Mouse (Mus musculus): ENCODE results near the gene Cwc25. TPM values are rescaled to one million over a fixed set of nuclear protein-coding genes. Genes with fewer than 3 reads are reported as not detected.

Cwc25 gene
- polyA plus RNA-seq, 1 experiment from 2014 or later: 19.2 TPM

DNA sequence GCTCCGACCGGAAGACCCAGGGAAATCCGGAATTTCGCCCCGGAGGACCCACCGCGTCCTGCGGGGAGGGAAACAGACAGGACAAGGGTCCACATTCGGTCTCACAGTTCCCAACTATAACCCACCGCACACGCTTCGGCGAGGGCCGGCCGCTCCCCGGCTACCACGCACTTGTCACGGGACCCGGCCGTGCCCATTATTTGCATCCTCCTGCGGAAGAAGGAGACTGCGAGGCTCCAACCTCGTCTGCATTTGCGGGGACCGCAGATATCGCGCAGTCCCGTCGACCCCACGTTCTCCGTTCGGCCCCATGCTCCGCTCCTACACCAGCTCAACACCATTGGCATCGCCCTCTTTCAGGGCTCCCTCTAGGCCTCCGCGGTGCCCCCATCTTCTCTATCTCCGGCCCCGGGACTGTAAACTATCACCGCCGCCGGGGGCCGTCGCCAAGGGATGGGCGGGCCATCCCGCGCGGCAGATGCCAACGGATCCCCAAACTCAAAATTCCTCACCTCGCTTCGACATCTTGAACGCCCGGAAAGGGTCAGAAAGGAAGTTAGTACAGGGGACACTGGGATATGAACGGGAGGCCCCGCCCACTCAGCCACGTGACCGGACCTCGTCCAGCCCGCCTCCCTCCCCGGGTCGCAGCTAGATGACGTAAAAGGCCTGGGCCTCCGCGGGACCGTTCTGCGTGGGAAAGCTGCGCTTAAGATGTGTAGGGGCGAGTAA, 15.6 kb upstream of the Cwc25 start, which contains the start of gene Rpl23:
Gene Rpl23, minus strand, starts transcription at position 606 of the 732 bp plus-strand sequence.
- Histone ChIP-seq H3K36me3 (peaks cover 43% of the 10 kb centered on the region), H3K4me1 (peaks cover 25% of the 10 kb centered on the region), H3K27me3 (no peaks in the 10 kb centered on the region), H3K4me3 (replicated peaks) (peak within 1 kb of the TSS; percentile 90), H3K27ac (peak within 1 kb of the TSS; percentile 94), H3K4me2 (peak within 1 kb of the TSS; percentile 69), H3K9me3 (replicated peaks) (no peaks in the 10 kb centered on the region), H3K9ac (peak within 1 kb of the TSS; percentile 97)
- peak; percentile 96 for ATAC-seq (replicated peaks; ENCODE audit: low FRiP score)
- under 1% methylated on average over 67 of the region's 67 CpGs for whole genome bisulfite sequencing

DNA sequence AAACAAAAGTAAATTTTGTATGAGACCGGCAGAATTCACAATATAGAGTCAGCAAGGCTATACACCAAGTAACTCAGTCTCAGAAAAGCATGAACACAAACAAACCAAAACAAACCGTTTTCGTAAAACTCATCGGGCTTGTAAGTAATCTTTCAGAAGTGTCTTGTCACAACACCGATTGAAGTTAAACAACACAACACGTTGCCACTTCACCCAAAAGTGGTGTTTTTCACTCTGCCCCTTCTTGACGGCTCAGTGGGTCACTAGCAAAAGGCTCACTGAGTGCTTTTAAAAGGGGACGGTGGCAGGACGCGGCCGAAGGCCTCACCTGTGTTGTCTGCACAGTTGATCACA, 15.1 kb upstream of the Cwc25 start:
- no peaks in the 10 kb centered on the region for H3K27me3 ChIP-seq
- peak overlapping the region; percentile 94 for H3K27ac ChIP-seq
- no peaks in the 10 kb centered on the region for H3K9me3 ChIP-seq (replicated peaks)
- peaks cover 25% of the 10 kb centered on the region for H3K4me1 ChIP-seq
- H3K36me3 ChIP-seq: peaks cover 48% of the 10 kb centered on the region
- no peak for ATAC-seq (replicated peaks; ENCODE audit: low FRiP score)
- H3K9ac ChIP-seq: peak overlapping the region; percentile 97
- peak overlapping the region; percentile 69 for H3K4me2 ChIP-seq
- peak overlapping the region; percentile 90 for H3K4me3 ChIP-seq (replicated peaks)
- under 1% methylated on average over 11 of the region's 11 CpGs for WGBS

- WGBS: 69% methylated on average over 2 of the region's 2 CpGs
- Histone ChIP-seq H3K27ac (peak overlapping the region; percentile 23; the same call in 1 of the 2 replicates), H3K4me3 (replicated peaks) (peak overlapping the region; percentile 90), H3K36me3 (peaks cover 60% of the 10 kb centered on the region), H3K9ac (peak overlapping the region; percentile 97), H3K4me2 (peak overlapping the region; percentile 69), H3K27me3 (no peaks in the 10 kb centered on the region), H3K9me3 (replicated peaks) (no peaks in the 10 kb centered on the region), H3K4me1 (peaks cover 25% of the 10 kb centered on the region)
- ATAC-seq (replicated peaks; ENCODE audit: low FRiP score): no peak
These were observed 13.8 kb upstream of the Cwc25 start for GRCm38 (mm10) chr11:97779968-97780701.

- Histone ChIP-seq H3K27ac (no peak overlapping the region), H3K27me3 (no peaks in the 10 kb centered on the region), H3K4me1 (peaks cover 25% of the 10 kb centered on the region), H3K36me3 (peaks cover 64% of the 10 kb centered on the region), H3K9ac (no peak overlapping the region), H3K9me3 (replicated peaks) (no peaks in the 10 kb centered on the region), H3K4me2 (0 out of 2 replicates have a peak overlapping the region, but pooled peaks have one; percentile 15), H3K4me3 (replicated peaks) (peak overlapping the region; percentile 11; the same call in 1 of the 2 replicates)
- WGBS: 97% methylated on average over 1 of the region's 1 CpGs
- no peak for ATAC-seq (replicated peaks; ENCODE audit: low FRiP score)
These were observed 12.6 kb upstream of the Cwc25 start for GRCm38 (mm10) chr11:97778918-97779317.

DNA sequence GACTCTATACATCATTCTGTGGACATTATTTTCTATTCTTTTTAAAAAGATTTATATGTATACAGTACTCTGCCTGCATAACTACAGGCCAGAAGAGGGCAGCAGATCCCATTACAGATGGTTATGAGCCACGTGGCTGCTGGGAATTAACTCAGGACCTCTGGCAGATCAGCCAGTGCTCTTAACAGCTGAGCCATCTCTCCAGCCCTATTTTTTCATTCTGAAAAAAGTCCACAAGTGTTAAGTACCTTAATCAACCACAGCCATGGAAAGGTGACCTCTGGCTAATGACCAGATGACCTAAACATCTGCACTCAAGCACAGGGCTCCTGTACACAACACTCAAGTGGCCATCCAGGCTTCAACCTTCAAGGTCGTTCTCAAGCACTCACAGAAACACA, 10.8 kb upstream of the Cwc25 start:
- H3K9ac ChIP-seq: no peak overlapping the region
- peaks cover 18% of the 10 kb centered on the region for H3K4me1 ChIP-seq
- 0 out of 2 replicates have a peak, but pooled peaks have one; percentile 2 for ATAC-seq (replicated peaks; ENCODE audit: low FRiP score)
- H3K36me3 ChIP-seq: peaks cover 64% of the 10 kb centered on the region
- no peaks in the 10 kb centered on the region for H3K9me3 ChIP-seq (replicated peaks)
- no peaks in the 10 kb centered on the region for H3K27me3 ChIP-seq
- no peak overlapping the region for H3K4me3 ChIP-seq (replicated peaks)
- no peak overlapping the region; the same call in 1 of the 2 replicates for H3K27ac ChIP-seq
- no peak overlapping the region for H3K4me2 ChIP-seq
- WGBS: 44% methylated on average over 2 of the region's 2 CpGs

GRCm38 (mm10) chr11:97776497-97777128, 10.3 kb upstream of the Cwc25 start:
- H3K27ac ChIP-seq: no peak overlapping the region; the same call in 1 of the 2 replicates

GRCm38 (mm10) chr11:97775808-97776496, 9.6 kb upstream of the Cwc25 start, which contains the start of gene 1700001P01Rik:
Gene 1700001P01Rik, minus strand, starts transcription at chr11:97775918.
- H3K4me3 ChIP-seq (replicated peaks): no peak within 1 kb of the TSS
- WGBS: 57% methylated on average over 17 of the region's 17 CpGs
- no peaks in the 10 kb centered on the region for H3K9me3 ChIP-seq (replicated peaks)
- no peak within 1 kb of the TSS for H3K9ac ChIP-seq
- H3K27me3 ChIP-seq: no peaks in the 10 kb centered on the region
- peaks cover 17% of the 10 kb centered on the region for H3K4me1 ChIP-seq
- peaks cover 61% of the 10 kb centered on the region for H3K36me3 ChIP-seq
- ATAC-seq (replicated peaks; ENCODE audit: low FRiP score): no peak
- no peak within 1 kb of the TSS; the same call in 1 of the 2 replicates for H3K27ac ChIP-seq
- no peak within 1 kb of the TSS for H3K4me2 ChIP-seq

More at GRCm38 (mm10) chr11:97776497-97777128, 10.3 kb upstream of the Cwc25 start:
- Histone ChIP-seq H3K4me1 (peaks cover 18% of the 10 kb centered on the region), H3K9ac (no peak overlapping the region), H3K4me2 (no peak overlapping the region), H3K4me3 (replicated peaks) (no peak overlapping the region), H3K9me3 (replicated peaks) (no peaks in the 10 kb centered on the region), H3K27me3 (no peaks in the 10 kb centered on the region), H3K36me3 (peaks cover 64% of the 10 kb centered on the region)
- WGBS: 65% methylated on average over 5 of the region's 5 CpGs
- ATAC-seq (replicated peaks; ENCODE audit: low FRiP score): 0 out of 2 replicates have a peak, but pooled peaks have one; percentile 31

DNA sequence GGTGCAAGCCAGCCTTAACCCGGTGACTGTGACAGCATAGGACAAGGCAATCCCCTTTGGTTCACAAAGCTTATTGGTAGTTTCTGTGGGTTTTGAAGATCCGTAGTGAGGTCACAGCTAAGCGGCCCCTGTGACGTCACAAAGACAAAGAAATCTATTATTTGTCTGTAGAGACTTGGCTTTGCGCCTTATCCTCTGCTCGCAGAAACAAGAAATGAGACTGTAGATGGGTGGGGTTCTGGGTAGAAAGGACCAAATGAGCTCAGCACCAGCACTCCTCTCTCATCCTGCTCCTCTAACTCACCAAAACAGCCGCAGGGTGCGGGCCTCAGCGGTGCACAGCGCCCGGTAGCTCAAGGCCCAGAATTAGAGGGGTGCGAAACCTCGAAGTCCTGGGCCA, 8.8 kb upstream of the Cwc25 start:
- ATAC-seq (replicated peaks; ENCODE audit: low FRiP score): peak; percentile 58; the same call in 1 of the 2 replicates
- WGBS: 82% methylated on average over 13 of the region's 13 CpGs
- peaks cover 53% of the 10 kb centered on the region for H3K36me3 ChIP-seq

GRCm38 (mm10) chr11:97771410-97771809, 5.1 kb upstream of the Cwc25 start:
- Histone ChIP-seq H3K27me3 (no peaks in the 10 kb centered on the region), H3K4me2 (no peak overlapping the region), H3K27ac (no peak overlapping the region), H3K4me1 (peaks cover 4% of the 10 kb centered on the region; the same call in 1 of the 2 replicates), H3K36me3 (peaks cover 15% of the 10 kb centered on the region), H3K4me3 (replicated peaks) (no peak overlapping the region), H3K9ac (no peak overlapping the region), H3K9me3 (replicated peaks) (no peaks in the 10 kb centered on the region)
- 78% methylated on average over 14 of the region's 14 CpGs for WGBS
- no peak for ATAC-seq (replicated peaks; ENCODE audit: low FRiP score)

More for the DNA sequence above, 8.8 kb upstream of the Cwc25 start:
- H3K4me2 ChIP-seq: no peak overlapping the region
- H3K9me3 ChIP-seq (replicated peaks): no peaks in the 10 kb centered on the region
- peaks cover 9% of the 10 kb centered on the region for H3K4me1 ChIP-seq
- H3K27me3 ChIP-seq: no peaks in the 10 kb centered on the region
- no peak overlapping the region for H3K9ac ChIP-seq
- no peak overlapping the region for H3K27ac ChIP-seq
- H3K4me3 ChIP-seq (replicated peaks): no peak overlapping the region

DNA sequence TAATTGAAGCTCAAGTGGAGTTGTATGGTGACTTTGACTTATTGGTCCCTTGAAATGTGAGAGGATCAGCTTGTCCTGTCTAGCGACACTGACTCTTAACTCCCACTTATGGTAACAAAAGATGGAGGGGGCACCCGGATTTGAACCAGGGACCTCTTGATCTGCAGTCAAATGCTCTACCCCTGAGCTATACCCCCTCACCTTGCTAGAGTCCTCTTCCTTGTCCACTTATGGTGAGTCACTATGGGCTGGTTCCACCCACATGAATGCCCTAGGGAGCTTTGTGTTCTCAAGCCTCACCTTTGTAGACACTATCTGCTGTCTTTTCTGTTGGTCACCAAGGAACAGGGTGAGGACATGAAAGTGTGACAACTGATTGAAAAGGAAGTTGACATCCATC, 3.3 kb upstream of the Cwc25 start:
- WGBS: 21% methylated on average over 2 of the region's 2 CpGs
- Histone ChIP-seq H3K36me3 (no peaks in the 10 kb centered on the region; the same call in 1 of the 2 replicates), H3K4me1 (peaks cover 16% of the 10 kb centered on the region), H3K4me2 (no peak overlapping the region), H3K9ac (no peak overlapping the region), H3K9me3 (replicated peaks) (no peaks in the 10 kb centered on the region), H3K27ac (no peak overlapping the region), H3K27me3 (no peaks in the 10 kb centered on the region), H3K4me3 (replicated peaks) (no peak overlapping the region)
- ATAC-seq (replicated peaks; ENCODE audit: low FRiP score): no peak

DNA sequence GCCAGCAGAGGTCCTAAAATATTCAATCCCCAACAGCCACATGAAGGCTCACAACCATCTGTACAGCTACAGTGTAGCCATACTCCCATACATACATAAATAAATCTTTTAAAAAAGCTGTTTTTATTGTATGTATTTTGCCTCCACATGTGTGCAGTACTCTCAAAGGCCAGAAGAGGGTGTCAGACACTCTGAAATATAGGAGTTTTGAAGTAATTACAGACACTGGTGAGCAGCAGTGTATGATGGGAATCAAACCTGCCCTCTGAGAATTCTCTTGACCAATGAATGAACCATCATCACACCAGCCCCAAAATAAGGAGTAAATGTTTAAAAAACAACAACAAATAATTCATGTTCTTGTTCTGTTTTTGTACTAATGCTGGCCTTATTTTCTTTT, 4.7 kb downstream of the Cwc25 start:
- peaks cover 13% of the 10 kb centered on the region for H3K4me1 ChIP-seq
- H3K9ac ChIP-seq: no peak overlapping the region
- no peak overlapping the region for H3K4me3 ChIP-seq (replicated peaks)
- no peaks in the 10 kb centered on the region for H3K27me3 ChIP-seq
- H3K4me2 ChIP-seq: no peak overlapping the region
- no peak overlapping the region for H3K27ac ChIP-seq
- H3K36me3 ChIP-seq: peaks cover 64% of the 10 kb centered on the region
- ATAC-seq (replicated peaks; ENCODE audit: low FRiP score): no peak
- H3K9me3 ChIP-seq (replicated peaks): no peaks in the 10 kb centered on the region
